Mouse (Mus musculus): Measurements from ENCODE around the gene Defa30. TPM values are rescaled to one million over a fixed set of nuclear protein-coding genes. Genes with fewer than 3 reads are reported as not detected.
"Not testable (repeated sequence)": the region's sequence is repeated elsewhere in the genome, so short reads cannot be mapped to it uniquely, and the experiment has no call there.

Gene Defa30
- polyA plus RNA-seq (2012; fragmentation: generic; extraction: Trizol) = not detected
- long read RNA-seq, experiment 1 = 0 reads
- long read RNA-seq, experiment 2 = 0 reads

DNA sequence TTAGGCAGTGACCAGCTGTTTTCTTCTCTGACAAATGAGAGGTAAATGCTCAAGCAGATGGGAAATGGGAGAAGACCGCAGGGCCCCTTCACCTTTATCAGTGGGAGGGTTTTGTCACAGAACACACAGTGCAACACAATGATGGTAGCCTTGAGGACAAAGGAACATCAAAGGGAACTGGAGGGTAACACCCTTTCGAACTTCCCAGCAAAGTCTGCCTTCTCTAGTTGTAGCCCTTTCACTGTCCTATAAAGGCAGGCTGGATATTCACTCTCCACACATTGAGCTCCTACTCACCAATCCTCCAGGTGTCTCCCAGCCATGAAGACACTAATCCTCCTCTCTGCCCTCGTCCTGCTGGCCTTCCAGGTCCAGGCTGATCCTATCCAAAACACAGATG is at the start of gene Defa30:
TSS of gene Defa30 (plus strand) at position 301 of the 400 bp plus-strand sequence.
- not testable (repeated sequence) for H3K79me2 ChIP-seq (ENCODE audit: control insufficient read depth, insufficient read depth); H3ac ChIP-seq (ENCODE audit: control insufficient read depth, insufficient read length, low read depth); H3K27me3 ChIP-seq (ENCODE audit: control insufficient read depth, insufficient read depth, insufficient read length); H3K36me3 ChIP-seq (ENCODE audit: control insufficient read depth, insufficient read depth); H3K79me3 ChIP-seq (ENCODE audit: low read depth); H3K4me3 ChIP-seq (ENCODE audit: insufficient read depth, poor library complexity, severe bottlenecking)

DNA sequence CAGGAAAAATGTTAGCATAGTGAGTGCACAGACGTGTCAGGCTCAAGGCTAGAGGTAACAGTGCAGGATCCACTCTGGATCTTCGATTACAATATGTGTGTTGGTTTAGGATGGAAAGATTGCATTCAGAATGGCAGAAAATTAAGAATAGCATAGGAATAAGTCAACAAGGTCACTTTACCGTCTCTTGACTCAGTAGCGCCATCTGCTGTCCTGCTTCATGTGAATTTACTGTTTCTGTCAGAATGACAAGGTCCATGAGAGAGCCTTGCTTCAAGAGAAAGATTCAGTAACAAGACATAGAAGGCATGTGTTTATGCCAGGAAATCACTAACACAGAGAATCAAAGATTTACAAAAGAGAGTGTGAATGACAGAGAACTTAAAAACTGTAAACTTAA is 41.3 kb upstream of the Defa30 start:
- Histone ChIP-seq H3K4me3 (ENCODE audit: insufficient read depth, poor library complexity, severe bottlenecking) (no peak overlapping the region), H3K79me2 (ENCODE audit: control insufficient read depth, insufficient read depth) (no peaks in the 10 kb centered on the region), H3K36me3 (ENCODE audit: control insufficient read depth, insufficient read depth) (no peaks in the 10 kb centered on the region), H3K27me3 (ENCODE audit: control insufficient read depth, insufficient read depth, insufficient read length) (no peaks in the 10 kb centered on the region), H3K79me3 (ENCODE audit: low read depth) (no peaks in the 10 kb centered on the region), H3ac (ENCODE audit: control insufficient read depth, insufficient read length, low read depth) (no peak overlapping the region)
- TF ChIP-seq CEBPB (IDR thresholded peaks at IDR 0.05; ENCODE audit: low read depth) (no peak), MAX (IDR thresholded peaks at IDR 0.05) (no peak)

DNA sequence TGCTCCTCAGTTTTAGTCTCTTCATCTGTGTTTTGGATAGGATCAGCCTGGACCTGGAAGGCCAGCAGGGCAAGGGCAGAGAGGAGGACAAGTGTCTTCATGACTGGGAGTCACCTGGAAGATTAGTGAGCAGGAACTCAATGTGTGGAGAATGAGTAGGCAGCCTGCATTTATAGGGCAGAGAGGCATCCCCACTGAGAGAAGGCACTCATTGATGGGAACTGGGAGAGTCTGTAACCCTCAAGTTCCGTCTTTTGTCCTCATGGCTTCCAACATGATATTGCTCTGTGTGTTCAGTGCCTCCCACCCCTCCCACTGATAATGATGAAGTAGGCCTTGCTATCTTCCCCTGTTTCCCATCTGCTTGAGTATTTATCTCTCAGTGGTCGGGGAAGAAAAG is 38.5 kb upstream of the Defa30 start, which contains the start of gene Gm14851:
TSS of gene Gm14851 (minus strand) at position 101 of the 400 bp plus-strand sequence.
- not testable (repeated sequence) for H3ac ChIP-seq (ENCODE audit: control insufficient read depth, insufficient read length, low read depth); H3K27me3 ChIP-seq (ENCODE audit: control insufficient read depth, insufficient read depth, insufficient read length); H3K79me3 ChIP-seq (ENCODE audit: low read depth); H3K4me3 ChIP-seq (ENCODE audit: insufficient read depth, poor library complexity, severe bottlenecking); H3K36me3 ChIP-seq (ENCODE audit: control insufficient read depth, insufficient read depth); H3K79me2 ChIP-seq (ENCODE audit: control insufficient read depth, insufficient read depth)

DNA sequence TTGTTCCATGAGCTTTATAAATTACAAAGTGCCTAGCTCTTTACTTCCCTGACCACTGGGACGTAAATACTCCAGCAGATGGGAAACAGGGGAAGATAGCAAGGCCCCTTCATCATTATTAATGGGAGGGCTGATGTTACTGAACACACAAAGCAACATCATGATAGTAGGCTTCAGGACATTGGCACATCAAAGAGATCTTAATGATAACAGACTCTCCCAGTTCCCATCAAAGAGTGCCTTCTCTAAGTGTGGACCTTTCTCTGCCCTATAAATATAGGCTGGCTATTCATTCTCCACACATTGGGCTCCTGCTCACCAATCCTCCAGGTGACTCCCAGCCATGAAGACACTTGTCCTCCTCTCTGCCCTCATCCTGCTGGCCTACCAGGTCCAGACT is 27.5 kb downstream of the Defa30 start, which contains the start of gene Defa22:
TSS of gene Defa22 (plus strand) at position 301 of the 400 bp plus-strand sequence.
- H3ac ChIP-seq (ENCODE audit: control insufficient read depth, insufficient read length, low read depth); H3K36me3 ChIP-seq (ENCODE audit: control insufficient read depth, insufficient read depth); H3K27me3 ChIP-seq (ENCODE audit: control insufficient read depth, insufficient read depth, insufficient read length); H3K79me2 ChIP-seq (ENCODE audit: control insufficient read depth, insufficient read depth); H3K4me3 ChIP-seq (ENCODE audit: insufficient read depth, poor library complexity, severe bottlenecking); H3K79me3 ChIP-seq (ENCODE audit: low read depth): not testable (repeated sequence)

Other genes with a start within 250 kb of the Defa30 start
- not detected for gene Defb33, start 242.0 kb upstream of the Defa30 start, polyA plus RNA-seq (2012; fragmentation: generic; extraction: Trizol)
- gene Gm15056, start 232.0 kb upstream of the Defa30 start, polyA plus RNA-seq (2012; fragmentation: generic; extraction: Trizol) = not detected
- gene Gm6040, start 212.6 kb upstream of the Defa30 start, polyA plus RNA-seq (2012; fragmentation: generic; extraction: Trizol) = not detected
- gene AY761185, start 189.9 kb upstream of the Defa30 start, polyA plus RNA-seq (2012; fragmentation: generic; extraction: Trizol) = not detected
- gene Defa21, start 109.1 kb upstream of the Defa30 start, polyA plus RNA-seq (2012; fragmentation: generic; extraction: Trizol) = not detected
- gene Defa23, start 79.6 kb upstream of the Defa30 start, polyA plus RNA-seq (2012; fragmentation: generic; extraction: Trizol) = not detected
- gene Defa35, start 69.6 kb upstream of the Defa30 start, polyA plus RNA-seq (2012; fragmentation: generic; extraction: Trizol) = not detected
- not detected for gene Defa25, start 50.2 kb upstream of the Defa30 start, polyA plus RNA-seq (2012; fragmentation: generic; extraction: Trizol)
- not detected for gene Gm14851, start 38.6 kb upstream of the Defa30 start, polyA plus RNA-seq (2012; fragmentation: generic; extraction: Trizol)
- not detected for gene Defa22, start 27.6 kb downstream of the Defa30 start, polyA plus RNA-seq (2012; fragmentation: generic; extraction: Trizol)
- gene Defa31, start 57.0 kb downstream of the Defa30 start, polyA plus RNA-seq (2012; fragmentation: generic; extraction: Trizol) = not detected
- gene Gm15293, start 66.9 kb downstream of the Defa30 start, polyA plus RNA-seq (2012; fragmentation: generic; extraction: Trizol) = not detected
- gene Gm15292, start 115.1 kb downstream of the Defa30 start, polyA plus RNA-seq (2012; fragmentation: generic; extraction: Trizol) = not detected
- not detected for gene Defa27, start 180.9 kb downstream of the Defa30 start, polyA plus RNA-seq (2012; fragmentation: generic; extraction: Trizol)
- not detected for gene Defa29, start 192.4 kb downstream of the Defa30 start, polyA plus RNA-seq (2012; fragmentation: generic; extraction: Trizol)
- not detected for gene Defa2, start 243.9 kb downstream of the Defa30 start, polyA plus RNA-seq (2012; fragmentation: generic; extraction: Trizol)

Data from C2C12 (cell line).